Mouse (Mus musculus): ENCODE data around the gene Zscan4d.
"Not testable (repeated sequence)": the region's sequence is repeated elsewhere in the genome, so short reads cannot be mapped to it uniquely, and the experiment has no call there.

Gene Zscan4d

GRCm38 (mm10) chr7:11166059-11166458 is at the start of gene Zscan4d:
Gene Zscan4d, minus strand, starts transcription at chr7:11166159.
- DNase-seq (ENCODE audit: low spot score in 2 of 2) = not testable (repeated sequence)

- DNase-seq (ENCODE audit: low spot score in 2 of 2) = not testable (repeated sequence)
Observed at GRCm38 (mm10) chr7:11158036-11158435, 7.9 kb downstream of the Zscan4d start.

Data from urinary bladder, adult 18-20 months (tissue).